Mouse (Mus musculus): ENCODE measurements around the gene Ccl9. TPM values are rescaled to one million over a fixed set of nuclear protein-coding genes. Genes with fewer than 3 reads are reported as not detected.

Ccl9 gene
- polyA plus RNA-seq, 2 experiments, result 4.2 to 7.3 TPM

GRCm38 (mm10) chr11:83580699-83581232 lies 2.3 kb upstream of the Ccl9 start:
- Histone ChIP-seq H3K4me3 (replicated peaks; ENCODE audit: low read length) (no peak overlapping the region), H3K4me2 (replicated peaks; ENCODE audit: low read depth, low read length, severe bottlenecking) (no peak overlapping the region), H3K36me3 (ENCODE audit: control insufficient read depth, insufficient read depth, low read length) (no peaks in the 10 kb centered on the region), H3K27ac (replicated peaks; ENCODE audit: low read depth, low read length) (no peak overlapping the region), H3K9me3 (ENCODE audit: control insufficient read depth, low read length) (no peaks in the 10 kb centered on the region), H3K4me1 (ENCODE audit: control insufficient read depth, insufficient read depth, low read length) (no peaks in the 10 kb centered on the region), H3K9ac (ENCODE audit: low read depth, low read length, severe bottlenecking) (no peak overlapping the region), H3K27me3 (ENCODE audit: control insufficient read depth, insufficient read depth, low read length) (no peaks in the 10 kb centered on the region)
- TF ChIP-seq POLR2A (IDR thresholded peaks at IDR 0.05; ENCODE audit: borderline replicate concordance, extremely low read depth, insufficient read depth, insufficient read length), result no peak
- ATAC-seq (ENCODE audit: low FRiP score, low read depth), result no peak
- 62% methylated on average over 1 of the region's 1 CpGs for WGBS
- DNase-seq (ENCODE audit: low spot score), result no peak

- no peak for ATAC-seq (ENCODE audit: low FRiP score, low read depth)
- H3K9me3 ChIP-seq (ENCODE audit: control insufficient read depth, low read length), result no peaks in the 10 kb centered on the region
Observed at GRCm38 (mm10) chr11:83578999-83579398, 563 bp upstream of the Ccl9 start.

GRCm38 (mm10) chr11:83576927-83577555 lies 1.4 kb downstream of the Ccl9 start:
- H3K4me1 ChIP-seq (ENCODE audit: control insufficient read depth, insufficient read depth, low read length), result no peaks in the 10 kb centered on the region
- 80% methylated on average over 4 of the region's 4 CpGs for WGBS
- H3K27ac ChIP-seq (replicated peaks; ENCODE audit: low read depth, low read length), result no peak overlapping the region
- no peaks in the 10 kb centered on the region for H3K36me3 ChIP-seq (ENCODE audit: control insufficient read depth, insufficient read depth, low read length)
- ATAC-seq (ENCODE audit: low FRiP score, low read depth) (no peak), DNase-seq (ENCODE audit: low spot score) (no peak)
- no peak overlapping the region for H3K9ac ChIP-seq (ENCODE audit: low read depth, low read length, severe bottlenecking)
- H3K9me3 ChIP-seq (ENCODE audit: control insufficient read depth, low read length), result no peaks in the 10 kb centered on the region
- TF ChIP-seq POLR2A (IDR thresholded peaks at IDR 0.05; ENCODE audit: borderline replicate concordance, extremely low read depth, insufficient read depth, insufficient read length), result no peak
- no peak overlapping the region for H3K4me3 ChIP-seq (replicated peaks; ENCODE audit: low read length)
- no peaks in the 10 kb centered on the region for H3K27me3 ChIP-seq (ENCODE audit: control insufficient read depth, insufficient read depth, low read length)
- H3K4me2 ChIP-seq (replicated peaks; ENCODE audit: low read depth, low read length, severe bottlenecking), result no peak overlapping the region

More at GRCm38 (mm10) chr11:83578999-83579398, 563 bp upstream of the Ccl9 start:
- no peak overlapping the region for H3K4me3 ChIP-seq (replicated peaks; ENCODE audit: low read length)
- no peaks in the 10 kb centered on the region for H3K36me3 ChIP-seq (ENCODE audit: control insufficient read depth, insufficient read depth, low read length)
- DNase-seq (ENCODE audit: low spot score), result no peak
- H3K27ac ChIP-seq (replicated peaks; ENCODE audit: low read depth, low read length), result no peak overlapping the region
- H3K4me2 ChIP-seq (replicated peaks; ENCODE audit: low read depth, low read length, severe bottlenecking), result no peak overlapping the region
- no peaks in the 10 kb centered on the region for H3K27me3 ChIP-seq (ENCODE audit: control insufficient read depth, insufficient read depth, low read length)
- H3K4me1 ChIP-seq (ENCODE audit: control insufficient read depth, insufficient read depth, low read length), result no peaks in the 10 kb centered on the region
- no peak overlapping the region for H3K9ac ChIP-seq (ENCODE audit: low read depth, low read length, severe bottlenecking)
- no peak for TF ChIP-seq POLR2A (IDR thresholded peaks at IDR 0.05; ENCODE audit: borderline replicate concordance, extremely low read depth, insufficient read depth, insufficient read length)
- WGBS, result 68% methylated on average over 3 of the region's 3 CpGs

GRCm38 (mm10) chr11:83572834-83573233 lies 5.6 kb downstream of the Ccl9 start:
- 44% methylated on average over 9 of the region's 9 CpGs for WGBS
- ATAC-seq (ENCODE audit: low FRiP score, low read depth), result no peak
- no peak overlapping the region for H3K27ac ChIP-seq (replicated peaks; ENCODE audit: low read depth, low read length)

GRCm38 (mm10) chr11:83572223-83572622 lies 6.2 kb downstream of the Ccl9 start:
- no peak for TF ChIP-seq POLR2A (IDR thresholded peaks at IDR 0.05; ENCODE audit: borderline replicate concordance, extremely low read depth, insufficient read depth, insufficient read length)
- Histone ChIP-seq H3K4me3 (replicated peaks; ENCODE audit: low read length) (no peak overlapping the region), H3K4me2 (replicated peaks; ENCODE audit: low read depth, low read length, severe bottlenecking) (no peak overlapping the region), H3K4me1 (ENCODE audit: control insufficient read depth, insufficient read depth, low read length) (no peaks in the 10 kb centered on the region), H3K27ac (replicated peaks; ENCODE audit: low read depth, low read length) (no peak overlapping the region), H3K9ac (ENCODE audit: low read depth, low read length, severe bottlenecking) (no peak overlapping the region), H3K9me3 (ENCODE audit: control insufficient read depth, low read length) (no peaks in the 10 kb centered on the region), H3K36me3 (ENCODE audit: control insufficient read depth, insufficient read depth, low read length) (no peaks in the 10 kb centered on the region), H3K27me3 (ENCODE audit: control insufficient read depth, insufficient read depth, low read length) (no peaks in the 10 kb centered on the region)
- WGBS, result 88% methylated on average over 8 of the region's 8 CpGs
- no peak for DNase-seq (ENCODE audit: low spot score)
- ATAC-seq (ENCODE audit: low FRiP score, low read depth), result no peak

More at GRCm38 (mm10) chr11:83572834-83573233, 5.6 kb downstream of the Ccl9 start:
- Histone ChIP-seq H3K9ac (ENCODE audit: low read depth, low read length, severe bottlenecking) (no peak overlapping the region), H3K4me2 (replicated peaks; ENCODE audit: low read depth, low read length, severe bottlenecking) (no peak overlapping the region), H3K36me3 (ENCODE audit: control insufficient read depth, insufficient read depth, low read length) (no peaks in the 10 kb centered on the region), H3K9me3 (ENCODE audit: control insufficient read depth, low read length) (no peaks in the 10 kb centered on the region), H3K4me1 (ENCODE audit: control insufficient read depth, insufficient read depth, low read length) (no peaks in the 10 kb centered on the region), H3K27me3 (ENCODE audit: control insufficient read depth, insufficient read depth, low read length) (no peaks in the 10 kb centered on the region), H3K4me3 (replicated peaks; ENCODE audit: low read length) (no peak overlapping the region)
- TF ChIP-seq POLR2A (IDR thresholded peaks at IDR 0.05; ENCODE audit: borderline replicate concordance, extremely low read depth, insufficient read depth, insufficient read length), result no peak
- DNase-seq (ENCODE audit: low spot score), result no peak

Data from limb, embryonic 14.5 days (tissue).